Mouse (Mus musculus) midbrain, embryonic 13.5 days (tissue): ENCODE results near the gene Tmem170b. TPM values are rescaled to one million over a fixed set of nuclear protein-coding genes. Genes with fewer than 3 reads are reported as not detected.
"Not testable (repeated sequence)": the region's sequence is repeated elsewhere in the genome, so short reads cannot be mapped to it uniquely, and the experiment has no call there.

Experiments used
- ATAC-seq: fragments of 200-750 bp; cut with Nextera tagmentation; 2 replicates; pipeline ENCODE4 v1.8.0; 2017; ENCODE audit warnings: mild to moderate bottlenecking, moderate TSS enrichment, moderate library complexity
- H3K27ac ChIP-seq: fragments of 300-500 bp; sonication (generic); 2 replicates; pipeline ENCODE4 v1.5.1; 2015; ENCODE audit warnings: inconsistent platforms, mild to moderate bottlenecking, moderate library complexity
- H3K27me3 ChIP-seq: fragments of 300-500 bp; sonication (generic); 2 replicates; pipeline ENCODE4 v1.6.1; 2015; ENCODE audit warnings: mild to moderate bottlenecking, inconsistent platforms
- H3K36me3 ChIP-seq: fragments of 300-500 bp; sonication (generic); 2 replicates; pipeline ENCODE4 v1.6.1; 2015; ENCODE audit warnings: mild to moderate bottlenecking, inconsistent platforms
- H3K4me1 ChIP-seq: fragments of 300-500 bp; sonication (generic); replicated peaks from 2 replicates; pipeline ENCODE4 v1.6.1; 2015; ENCODE audit warnings: inconsistent platforms
- H3K4me2 ChIP-seq: fragments of 300-500 bp; sonication (generic); replicated peaks from 2 replicates; pipeline ENCODE4 v1.6.1; 2015; ENCODE audit warnings: moderate library complexity, mild to moderate bottlenecking, inconsistent platforms
- H3K4me3 ChIP-seq: fragments of 300-500 bp; sonication (generic); replicated peaks from 2 replicates; pipeline ENCODE4 v1.5.1; 2015; ENCODE audit warnings: mild to moderate bottlenecking, inconsistent platforms
- H3K9ac ChIP-seq: fragments of 300-500 bp; sonication (generic); replicated peaks from 2 replicates; pipeline ENCODE4 v1.6.1; 2015; ENCODE audit warnings: mild to moderate bottlenecking, inconsistent platforms
- H3K9me3 ChIP-seq: fragments of 300-500 bp; sonication (generic); 2 replicates; pipeline ENCODE4 v1.6.1; 2016; ENCODE audit warnings: mild to moderate bottlenecking, inconsistent platforms
- WGBS: fragments of 180-500 bp; shearing (Covaris S2); methylation state at CpG from one replicate; pipeline ENCODE4 v1.1.7; 2015; 5-methylcytosine and 5-hydroxymethylcytosine counted together
- polyA plus RNA-seq: library from polyadenylated mRNA; unstranded; fragments of >200 nt; fragmentation: Nextera tagmentation; extraction: Ambion mirVana; gene quantifications from 2 replicates; pipeline ENCODE4 v1.2.1, GENCODE M21; 2015

Gene Tmem170b
- polyA plus RNA-seq, 1 experiment from 2014 or later, result 36.1 TPM

DNA sequence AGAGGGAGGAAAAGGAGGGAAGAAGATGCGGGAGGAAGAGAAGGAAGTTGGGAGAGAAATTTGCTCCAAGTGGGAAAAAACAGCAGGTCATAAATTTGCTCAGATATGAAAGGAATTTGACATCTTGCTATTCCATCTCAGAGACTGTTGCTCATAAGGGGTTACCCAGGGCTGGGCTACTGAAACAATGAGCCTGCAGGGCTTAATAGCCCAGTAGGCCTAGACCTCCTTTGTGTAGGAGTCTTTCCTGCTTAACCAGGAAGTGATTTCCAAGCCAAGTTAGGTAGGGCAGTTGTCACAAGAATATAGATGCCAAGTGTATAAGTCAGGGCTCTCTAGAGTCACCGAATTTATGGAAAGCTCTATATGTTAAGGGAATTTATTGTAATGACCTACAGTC lies 48.1 kb downstream of the Tmem170b start:
- H3K4me2 ChIP-seq, result no peak overlapping the region
- H3K9ac ChIP-seq, result no peak overlapping the region
- no peaks in the 10 kb centered on the region for H3K27me3 ChIP-seq
- no peaks in the 10 kb centered on the region for H3K36me3 ChIP-seq
- WGBS, result 99% methylated on average over 2 of the region's 2 CpGs
- no peak overlapping the region for H3K27ac ChIP-seq
- H3K4me3 ChIP-seq, result no peak overlapping the region
- no peaks in the 10 kb centered on the region for H3K4me1 ChIP-seq
- ATAC-seq, result no peak
- H3K9me3 ChIP-seq, result no peaks in the 10 kb centered on the region

DNA sequence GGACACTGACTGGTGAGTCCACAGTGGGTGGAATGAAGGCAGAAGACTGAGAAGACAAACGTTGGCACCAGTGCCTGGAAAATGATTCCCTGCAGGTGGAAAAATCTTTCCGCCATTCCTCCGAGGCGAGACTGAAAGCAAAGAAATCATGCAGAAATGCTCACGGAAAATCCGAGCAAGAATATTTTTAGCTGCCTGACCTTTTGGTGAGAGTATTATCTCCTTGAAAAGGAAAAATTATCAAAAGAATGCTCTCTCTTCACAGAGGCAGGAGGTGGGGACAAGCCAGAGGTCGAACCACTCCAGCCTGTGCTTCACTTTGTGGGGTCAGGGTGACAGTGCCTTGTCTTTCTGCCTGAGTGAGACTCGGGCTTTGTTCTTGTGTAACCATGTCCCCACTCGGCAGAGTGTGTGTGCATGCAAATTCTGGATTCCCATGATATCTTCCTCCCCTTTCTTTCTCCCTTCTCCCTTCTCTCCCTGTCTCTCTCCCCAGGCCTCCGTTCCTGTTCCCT lies 49.9 kb downstream of the Tmem170b start:
- Histone ChIP-seq H3K27me3 (no peaks in the 10 kb centered on the region), H3K9ac (no peak overlapping the region), H3K27ac (no peak overlapping the region), H3K4me3 (no peak overlapping the region), H3K9me3 (no peaks in the 10 kb centered on the region), H3K4me1 (no peaks in the 10 kb centered on the region), H3K36me3 (no peaks in the 10 kb centered on the region), H3K4me2 (no peak overlapping the region)
- ATAC-seq, result no peak
- WGBS, result 64% methylated on average over 10 of the region's 10 CpGs

DNA sequence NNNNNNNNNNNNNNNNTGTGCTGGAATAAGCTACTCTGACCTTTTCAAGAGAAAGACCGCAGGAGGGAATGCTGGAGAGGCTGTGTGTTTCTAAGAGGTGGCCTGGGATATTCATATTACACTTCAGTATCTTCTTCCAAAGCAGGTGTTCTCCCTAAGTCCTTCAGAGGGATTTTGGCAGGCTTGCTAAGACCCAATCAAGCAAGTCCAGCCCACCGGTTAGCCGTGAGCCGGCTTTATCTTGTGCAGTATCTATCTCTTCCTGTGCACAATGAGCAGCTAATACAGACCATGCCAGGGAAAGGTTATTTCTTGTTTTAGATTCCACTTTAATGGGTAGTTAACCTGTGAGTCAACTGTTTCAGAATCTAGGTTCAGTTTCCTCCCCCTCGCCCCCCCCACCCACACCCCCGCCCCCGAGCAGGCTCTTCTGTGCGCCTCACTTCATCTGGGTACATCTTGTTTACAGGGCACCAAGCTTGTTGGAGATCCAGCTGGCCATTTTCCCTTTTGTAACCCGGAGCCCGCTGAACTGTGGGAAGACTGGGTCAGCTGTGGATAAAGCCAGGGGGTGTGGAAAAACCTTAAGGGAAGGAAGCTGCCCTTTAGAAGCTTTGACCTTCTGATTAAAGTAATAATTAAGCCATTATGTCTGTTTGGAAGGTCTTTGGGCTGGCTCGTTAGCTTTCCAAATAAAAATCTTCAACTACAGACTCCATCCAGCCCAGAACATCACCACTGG lies 54.5 kb downstream of the Tmem170b start:
- H3K27me3 ChIP-seq, result no peaks in the 10 kb centered on the region
- no peak overlapping the region for H3K4me3 ChIP-seq
- no peak for ATAC-seq
- no peaks in the 10 kb centered on the region for H3K36me3 ChIP-seq
- H3K9ac ChIP-seq, result no peak overlapping the region
- no peak overlapping the region for H3K4me2 ChIP-seq
- H3K9me3 ChIP-seq, result no peaks in the 10 kb centered on the region
- no peak overlapping the region for H3K27ac ChIP-seq
- WGBS, result 60% methylated on average over 11 of the region's 11 CpGs
- 0 out of 2 replicates have a peak, but pooled peaks cover 10% of the 10 kb centered on the region for H3K4me1 ChIP-seq

- H3K4me2 ChIP-seq, result no peak overlapping the region
- WGBS, result 79% methylated on average over 11 of the region's 11 CpGs
- H3K9ac ChIP-seq, result no peak overlapping the region
- H3K4me3 ChIP-seq, result no peak overlapping the region
- no peak overlapping the region for H3K27ac ChIP-seq
- H3K36me3 ChIP-seq, result no peaks in the 10 kb centered on the region
- H3K9me3 ChIP-seq, result no peaks in the 10 kb centered on the region
- no peaks in the 10 kb centered on the region for H3K27me3 ChIP-seq
- ATAC-seq, result no peak
- H3K4me1 ChIP-seq, result 0 out of 2 replicates have a peak, but pooled peaks cover 10% of the 10 kb centered on the region
Observed at GRCm38 (mm10) chr13:41661116-41661515, 55.4 kb downstream of the Tmem170b start.

- H3K36me3 ChIP-seq, result no peaks in the 10 kb centered on the region
- H3K4me2 ChIP-seq, result no peak overlapping the region
- H3K27ac ChIP-seq, result no peak overlapping the region
- no peak overlapping the region for H3K4me3 ChIP-seq
- 0 out of 2 replicates have a peak, but pooled peaks cover 10% of the 10 kb centered on the region for H3K4me1 ChIP-seq
- 45% methylated on average over 17 of the region's 17 CpGs for WGBS
- H3K9me3 ChIP-seq, result no peaks in the 10 kb centered on the region
- no peak for ATAC-seq
- H3K27me3 ChIP-seq, result no peaks in the 10 kb centered on the region
- no peak overlapping the region for H3K9ac ChIP-seq
Observed at GRCm38 (mm10) chr13:41662401-41663070, 56.8 kb downstream of the Tmem170b start.

GRCm38 (mm10) chr13:41663501-41664195 lies 57.9 kb downstream of the Tmem170b start:
- ATAC-seq, result no peak
- H3K27me3 ChIP-seq, result no peaks in the 10 kb centered on the region

GRCm38 (mm10) chr13:41669951-41670350 lies 64.2 kb downstream of the Tmem170b start:
- Histone ChIP-seq H3K27ac (no peak overlapping the region), H3K9me3 (no peaks in the 10 kb centered on the region), H3K36me3 (no peaks in the 10 kb centered on the region), H3K27me3 (no peaks in the 10 kb centered on the region), H3K9ac (no peak overlapping the region), H3K4me1 (no peaks in the 10 kb centered on the region), H3K4me3 (no peak overlapping the region), H3K4me2 (no peak overlapping the region)
- ATAC-seq, result no peak
- 93% methylated on average over 2 of the region's 2 CpGs for WGBS

More at GRCm38 (mm10) chr13:41663501-41664195, 57.9 kb downstream of the Tmem170b start:
- 0 out of 2 replicates have a peak, but pooled peaks cover 10% of the 10 kb centered on the region for H3K4me1 ChIP-seq
- WGBS, result 90% methylated on average over 14 of the region's 14 CpGs
- no peak overlapping the region for H3K4me2 ChIP-seq
- H3K36me3 ChIP-seq, result no peaks in the 10 kb centered on the region
- no peak overlapping the region for H3K9ac ChIP-seq
- no peak overlapping the region for H3K4me3 ChIP-seq
- no peak overlapping the region for H3K27ac ChIP-seq
- H3K9me3 ChIP-seq, result no peaks in the 10 kb centered on the region

DNA sequence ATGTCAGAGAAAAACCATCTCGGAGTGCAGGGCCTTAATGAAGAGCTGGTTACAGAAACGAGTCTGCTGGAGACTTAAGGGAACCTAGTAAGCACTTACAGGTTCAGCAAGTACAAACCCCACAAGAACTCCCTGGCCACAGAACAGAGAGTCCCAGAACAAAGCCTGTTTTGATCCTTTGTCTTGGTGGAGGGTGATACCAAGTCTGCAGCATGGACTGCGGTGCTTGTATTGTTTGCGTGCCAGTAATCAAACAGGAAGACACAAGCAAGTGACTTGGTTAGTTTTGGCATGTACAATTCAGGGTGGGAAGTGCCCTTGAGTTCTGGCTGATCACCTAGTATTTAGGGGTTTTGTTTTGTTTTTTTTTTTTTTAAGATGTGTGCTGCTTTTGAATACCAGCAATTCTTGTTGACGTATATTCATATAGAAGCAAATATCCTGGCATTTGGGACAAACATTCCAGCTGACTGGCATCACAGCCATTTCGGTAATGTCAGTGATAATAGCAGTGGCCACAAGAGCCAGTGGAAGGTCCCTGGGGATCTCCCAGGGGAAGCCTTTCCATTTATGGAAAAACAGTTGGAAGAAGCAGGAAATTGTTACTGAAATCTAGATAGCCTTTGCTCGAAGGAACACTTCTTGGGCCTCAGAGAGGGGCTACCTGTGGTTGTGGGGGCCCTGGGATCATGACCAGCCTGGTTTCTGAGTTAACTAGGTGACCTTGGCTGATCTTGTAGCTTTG lies 64.9 kb downstream of the Tmem170b start:
- Histone ChIP-seq H3K9ac (no peak overlapping the region), H3K4me3 (no peak overlapping the region), H3K27ac (no peak overlapping the region), H3K27me3 (no peaks in the 10 kb centered on the region), H3K4me2 (no peak overlapping the region), H3K36me3 (no peaks in the 10 kb centered on the region), H3K9me3 (no peaks in the 10 kb centered on the region), H3K4me1 (no peaks in the 10 kb centered on the region)
- WGBS, result 71% methylated on average over 7 of the region's 7 CpGs
- no peak for ATAC-seq

GRCm38 (mm10) chr13:41671136-41671705 lies 65.5 kb downstream of the Tmem170b start:
- H3K36me3 ChIP-seq, result no peaks in the 10 kb centered on the region
- ATAC-seq, result no peak
- no peak overlapping the region for H3K4me3 ChIP-seq
- H3K27ac ChIP-seq, result no peak overlapping the region
- 93% methylated on average over 11 of the region's 11 CpGs for WGBS
- H3K27me3 ChIP-seq, result no peaks in the 10 kb centered on the region
- H3K4me2 ChIP-seq, result no peak overlapping the region
- no peaks in the 10 kb centered on the region for H3K4me1 ChIP-seq
- H3K9ac ChIP-seq, result no peak overlapping the region
- no peaks in the 10 kb centered on the region for H3K9me3 ChIP-seq

DNA sequence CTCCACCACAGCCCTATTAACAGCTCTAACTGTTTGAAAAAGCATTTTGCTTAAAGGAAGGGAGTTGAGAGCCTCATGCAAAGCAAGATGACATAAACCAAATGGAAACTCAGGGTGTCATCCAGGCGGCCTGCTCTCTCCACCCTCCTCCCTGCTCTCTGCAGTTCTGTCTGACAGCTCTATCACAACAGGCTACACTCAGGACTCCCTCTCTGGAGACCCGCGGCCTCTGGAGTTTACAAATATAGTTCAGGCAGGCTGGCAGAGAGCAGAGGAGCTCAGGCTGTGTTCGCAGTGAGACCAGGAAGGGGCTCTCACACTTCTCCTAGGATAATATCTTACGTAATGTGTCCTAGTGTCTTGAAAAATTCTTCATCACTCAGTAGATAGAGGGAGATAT lies 67.2 kb downstream of the Tmem170b start:
- 59% methylated on average over 5 of the region's 5 CpGs for WGBS
- not testable (repeated sequence) for H3K9ac ChIP-seq

DNA sequence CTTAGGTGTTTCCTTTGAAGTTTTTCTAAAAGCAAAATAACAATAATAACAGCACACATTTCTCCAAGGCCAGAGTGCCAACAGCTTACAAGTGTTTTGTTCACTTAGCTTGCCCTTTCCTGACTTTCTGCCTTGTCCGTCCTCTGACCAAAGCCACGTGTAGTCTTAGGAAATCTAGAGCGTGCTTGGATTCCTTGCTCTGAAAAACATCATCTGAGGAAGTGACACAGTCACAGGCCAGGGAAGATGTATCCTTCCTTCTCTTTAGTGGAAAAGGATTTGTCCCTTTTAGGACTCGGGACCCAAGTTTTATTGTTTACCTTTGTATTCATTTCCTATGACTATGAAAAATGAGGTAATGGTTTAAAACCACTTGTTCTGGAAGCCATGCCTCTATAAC lies 67.8 kb downstream of the Tmem170b start:
- no peak overlapping the region for H3K27ac ChIP-seq
- no peak for ATAC-seq
- 87% methylated on average over 4 of the region's 4 CpGs for WGBS
- no peak overlapping the region for H3K4me3 ChIP-seq
- no peaks in the 10 kb centered on the region for H3K9me3 ChIP-seq
- no peak overlapping the region for H3K9ac ChIP-seq
- H3K4me2 ChIP-seq, result no peak overlapping the region
- no peaks in the 10 kb centered on the region for H3K27me3 ChIP-seq
- no peaks in the 10 kb centered on the region for H3K4me1 ChIP-seq
- no peaks in the 10 kb centered on the region for H3K36me3 ChIP-seq

More for the DNA sequence above, 67.2 kb downstream of the Tmem170b start:
- not testable (repeated sequence) for ATAC-seq, H3K4me1 ChIP-seq, H3K27me3 ChIP-seq, H3K36me3 ChIP-seq, H3K27ac ChIP-seq, H3K9me3 ChIP-seq, H3K4me2 ChIP-seq, H3K4me3 ChIP-seq
